Mouse (Mus musculus) kidney, adult 11 months (tissue): Measurements from ENCODE around the gene Gm49318.
A peak's percentile ranks its signal among the peaks of the same experiment; 100 is the strongest.

Source experiments
- DNase-seq: peaks from one replicate; pipeline ENCODE4 v3.0.0; 2022

Gene Gm49318

DNA sequence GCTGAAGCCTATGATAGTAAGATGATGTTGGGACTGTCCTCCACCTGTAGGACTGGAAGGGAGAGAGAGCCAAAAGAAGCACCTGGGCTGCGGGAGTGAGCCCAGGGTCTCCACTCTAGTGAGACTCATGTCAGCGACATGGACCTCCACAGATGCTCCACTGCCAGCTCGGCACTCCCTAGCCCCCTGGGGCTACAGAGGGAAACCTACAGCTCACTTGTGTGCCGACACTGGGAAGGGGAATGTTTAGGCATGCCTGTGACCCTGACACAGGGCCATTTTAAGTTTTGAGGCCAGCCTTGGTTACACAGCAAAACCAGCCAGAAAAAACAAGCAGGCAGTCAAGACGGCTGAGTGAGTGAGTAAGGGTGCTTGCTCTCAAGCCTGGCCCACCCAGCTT is 3.9 kb downstream of the Gm49318 start:
- DNase-seq = no peak

DNA sequence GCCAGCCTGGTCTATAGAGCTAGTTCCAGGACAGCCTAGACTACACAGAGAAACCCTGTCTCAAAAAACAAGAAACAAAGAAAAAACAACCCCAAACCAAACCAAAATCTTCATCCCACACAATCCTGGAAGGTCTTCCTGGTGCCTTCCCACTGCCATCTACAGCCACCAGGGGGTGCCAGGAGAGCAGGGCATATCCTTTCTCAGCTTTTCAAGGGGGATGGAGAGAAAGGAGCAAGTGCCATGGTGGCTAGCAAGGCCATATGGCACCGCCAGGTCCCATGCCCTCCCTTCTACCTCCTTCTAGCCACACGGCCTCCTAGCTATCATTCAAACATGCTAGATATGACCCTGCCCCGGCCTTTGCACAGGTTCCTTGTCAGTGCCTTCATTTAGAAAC is 4.6 kb downstream of the Gm49318 start:
- DNase-seq = no peak

- DNase-seq = no peak
Observed at GRCm38 (mm10) chr9:22065642-22066041, 5.4 kb downstream of the Gm49318 start.

DNA sequence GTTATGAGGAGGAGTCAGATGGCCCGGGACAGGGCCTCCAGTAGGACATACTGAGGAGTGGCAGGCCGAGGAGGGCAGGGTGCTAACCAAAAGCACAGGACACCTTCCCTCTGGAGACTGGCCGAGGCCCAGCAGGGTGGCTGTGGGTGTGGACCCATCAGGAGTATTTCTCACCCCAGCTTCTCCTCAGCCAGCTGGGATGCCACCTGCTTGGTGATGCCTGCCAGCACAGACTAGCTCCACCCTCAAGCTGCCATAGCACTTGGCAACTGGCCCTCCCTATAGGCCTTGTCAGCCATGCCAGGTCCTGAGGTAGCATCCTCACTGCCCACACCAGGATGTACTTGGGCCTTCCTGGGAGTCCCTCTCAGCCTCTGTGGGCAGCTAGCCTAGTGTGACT is 6.7 kb downstream of the Gm49318 start:
- DNase-seq = no peak

DNA sequence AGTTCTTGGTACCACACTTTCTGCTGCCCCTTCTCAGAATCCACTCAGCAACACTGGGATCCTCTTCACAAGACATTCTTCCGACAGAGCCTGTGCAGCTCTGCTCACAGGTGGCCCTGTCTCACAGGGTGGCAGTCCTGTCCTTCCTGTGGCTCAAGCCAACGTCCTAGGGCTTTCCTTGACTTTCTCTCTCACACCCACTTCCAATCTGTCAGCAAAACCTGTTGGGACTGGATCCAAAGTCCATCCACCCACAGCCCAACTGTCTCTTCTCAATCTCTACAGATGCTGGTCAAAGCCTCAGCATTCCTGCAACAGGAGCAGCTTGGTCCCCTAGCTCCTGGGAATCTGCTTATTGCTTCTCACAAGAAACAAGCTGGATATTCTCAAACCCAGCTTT is 9.7 kb downstream of the Gm49318 start:
- no peak for DNase-seq

DNA sequence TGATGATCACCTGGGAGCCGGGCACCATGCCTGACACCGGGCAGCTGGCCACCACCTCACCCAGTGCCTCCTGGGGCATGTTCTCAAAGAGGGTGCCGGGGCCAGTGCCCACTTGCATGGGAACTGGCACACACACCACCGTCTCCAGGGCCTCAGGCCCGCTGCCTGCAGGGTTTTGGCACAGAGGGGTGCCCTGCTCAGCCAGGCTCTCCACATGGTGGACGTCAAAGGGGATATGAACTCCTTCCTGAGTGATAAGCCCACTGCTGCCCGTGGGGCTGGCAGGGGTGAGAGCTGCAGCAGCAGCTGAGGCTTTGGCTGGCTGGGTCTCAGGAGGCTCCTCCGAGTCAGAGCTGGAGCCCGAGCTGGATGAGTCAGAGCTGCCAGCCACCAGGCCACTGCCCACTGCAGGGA is 13.0 kb downstream of the Gm49318 start:
- no peak for DNase-seq

- DNase-seq = no peak
Observed at GRCm38 (mm10) chr9:22057031-22057517, 14.0 kb downstream of the Gm49318 start.

DNA sequence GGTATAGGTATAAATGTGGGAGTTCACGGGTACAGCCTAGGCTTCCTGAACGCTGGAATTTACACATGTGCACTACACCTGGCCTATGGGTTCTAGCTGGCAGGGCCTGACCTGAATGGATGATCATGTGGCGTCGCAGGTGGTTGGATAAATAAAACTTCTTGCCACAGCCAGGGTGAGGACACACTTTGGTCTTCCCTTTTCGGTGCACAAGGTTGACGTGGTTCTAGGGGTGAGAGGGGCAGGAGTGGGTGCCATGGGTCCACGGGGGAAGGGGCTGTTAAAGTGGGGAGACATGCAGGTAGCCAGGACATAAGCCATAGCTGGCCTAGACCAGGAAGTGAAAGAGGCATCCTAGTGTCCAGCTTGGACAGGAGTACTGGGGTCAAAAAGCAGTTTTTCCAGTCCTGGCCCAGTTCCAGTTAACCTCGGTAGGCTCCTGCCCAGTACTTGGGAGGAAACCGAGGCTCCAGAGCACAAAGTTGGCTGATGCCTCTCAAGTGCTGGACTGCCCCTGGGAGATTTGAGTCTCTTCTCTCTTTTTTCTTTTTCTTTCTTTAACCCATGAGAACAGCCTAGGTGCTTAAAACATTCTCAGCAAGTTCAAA is 14.7 kb downstream of the Gm49318 start:
- DNase-seq = peak; percentile 45

DNA sequence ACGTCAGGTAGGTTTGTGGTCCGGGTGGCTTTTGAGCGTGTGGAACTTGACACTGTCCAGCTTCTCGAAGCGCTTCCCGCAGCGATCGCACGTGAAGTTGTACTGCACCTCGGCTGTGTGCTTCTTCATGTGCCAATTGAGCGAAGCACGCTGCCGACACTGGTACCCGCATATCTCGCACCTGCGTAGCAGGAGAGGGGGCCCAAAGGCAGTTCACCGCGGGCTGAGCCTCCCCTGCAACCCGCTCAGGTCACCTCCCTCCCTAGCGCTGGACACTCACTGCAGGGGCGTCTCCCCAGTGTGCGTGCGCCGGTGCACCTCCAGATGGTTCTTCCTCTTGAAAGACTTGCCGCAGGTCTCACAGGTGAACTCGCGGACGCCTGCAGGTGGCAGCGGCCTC is 15.3 kb downstream of the Gm49318 start:
- DNase-seq = no peak

GRCm38 (mm10) chr9:22054411-22055076 is 16.5 kb downstream of the Gm49318 start:
- peak; percentile 82 for DNase-seq

DNA sequence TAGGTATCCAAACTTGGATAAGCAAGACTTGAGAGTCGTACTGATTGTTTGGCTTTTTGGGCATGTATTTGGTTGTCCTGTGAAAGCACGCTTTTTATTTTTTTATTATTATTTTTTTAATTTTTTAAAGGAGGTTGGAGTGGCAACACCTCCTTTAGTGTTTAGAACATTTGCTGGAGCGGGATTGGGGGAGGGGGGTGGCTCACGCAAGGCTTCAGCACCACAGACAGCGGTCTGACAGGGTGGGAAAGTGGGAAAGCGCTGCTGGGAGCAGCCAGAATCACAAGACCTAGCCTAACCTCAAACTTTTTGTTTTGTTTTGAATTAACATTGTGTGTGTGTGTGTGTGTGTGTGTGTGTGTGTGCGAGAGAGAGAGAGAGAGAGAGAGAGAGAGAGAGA is 17.4 kb downstream of the Gm49318 start:
- no peak for DNase-seq

GRCm38 (mm10) chr9:22051958-22052254 is 19.2 kb downstream of the Gm49318 start, which contains the start of gene Elavl3:
Gene Elavl3 (minus strand): TSS chr9:22052023.
- DNase-seq = no peak

- DNase-seq = no peak
Observed at GRCm38 (mm10) chr9:22051161-22051957, 19.7 kb downstream of the Gm49318 start.

DNA sequence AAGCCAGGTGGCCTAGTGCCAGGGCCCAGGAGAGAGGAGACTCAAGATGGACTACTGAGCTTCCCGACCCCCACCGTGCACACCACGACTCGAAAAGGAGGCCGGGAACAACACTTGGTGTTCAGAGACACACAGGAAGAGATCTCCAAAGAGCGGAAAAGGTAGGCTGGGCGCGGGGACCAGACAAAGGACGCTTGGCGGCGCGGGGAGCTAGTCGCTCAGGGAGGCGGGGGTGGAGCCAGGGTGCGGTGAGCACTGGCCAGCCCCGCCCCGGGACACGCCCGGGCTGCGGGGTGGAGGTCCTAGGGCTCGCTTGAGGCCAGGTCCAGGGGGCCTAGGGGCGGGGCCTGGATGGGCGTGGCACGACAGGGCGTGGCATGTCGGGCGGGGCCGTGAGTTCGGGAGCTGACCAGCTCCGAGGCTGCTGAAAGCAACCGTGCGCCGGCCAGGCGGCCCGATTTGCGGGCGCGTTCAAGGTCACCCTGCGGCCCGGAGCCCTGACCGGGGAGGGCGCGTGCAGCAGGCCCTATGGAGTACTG is 20.6 kb downstream of the Gm49318 start:
- DNase-seq = peak; percentile 62

DNA sequence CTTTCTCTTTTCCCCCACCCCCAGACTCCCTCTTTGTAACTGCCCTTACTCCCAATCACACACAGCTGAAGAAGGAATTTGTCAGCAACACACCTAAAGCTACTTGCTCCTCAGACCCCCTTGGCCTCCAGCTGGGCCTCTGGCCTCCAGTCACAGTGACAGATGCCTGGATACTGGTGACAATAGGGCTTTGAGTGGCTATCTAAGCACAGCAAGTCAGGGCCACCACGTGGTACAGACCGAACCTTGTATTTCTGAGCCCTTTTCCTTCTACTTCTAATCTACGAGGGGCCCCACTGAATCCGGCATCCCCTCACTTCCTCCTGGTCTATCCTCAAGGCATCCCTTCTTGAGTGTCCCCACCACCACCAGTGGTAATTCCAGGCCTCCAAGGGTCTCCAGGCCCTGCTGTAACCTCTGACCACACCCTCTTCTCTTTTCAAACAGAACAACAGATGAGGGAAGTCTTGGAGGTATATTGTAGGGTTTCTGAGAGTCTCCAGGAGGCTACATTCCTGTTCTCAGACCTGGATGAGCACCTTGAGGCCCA is 21.3 kb downstream of the Gm49318 start:
- no peak for DNase-seq

DNA sequence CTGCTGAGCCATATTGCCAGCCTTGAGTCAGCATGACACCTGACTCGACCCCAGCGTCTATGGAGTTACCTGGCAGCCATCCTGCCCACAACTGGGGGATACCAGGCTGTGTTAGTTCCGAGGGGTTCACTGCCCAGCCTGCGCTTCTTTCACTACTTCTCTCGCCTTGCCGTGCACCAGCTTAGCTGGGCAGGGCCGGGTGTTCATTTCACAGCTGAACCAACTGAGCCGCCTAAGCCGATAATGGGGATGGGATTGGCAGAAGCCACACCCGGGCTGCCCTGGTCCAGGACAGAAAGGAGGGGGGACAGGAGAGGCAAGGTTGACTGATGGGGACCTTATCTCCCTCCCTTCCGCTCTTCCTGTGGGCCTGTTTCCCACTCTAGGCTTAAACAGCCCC is 21.7 kb downstream of the Gm49318 start:
- DNase-seq = no peak

DNA sequence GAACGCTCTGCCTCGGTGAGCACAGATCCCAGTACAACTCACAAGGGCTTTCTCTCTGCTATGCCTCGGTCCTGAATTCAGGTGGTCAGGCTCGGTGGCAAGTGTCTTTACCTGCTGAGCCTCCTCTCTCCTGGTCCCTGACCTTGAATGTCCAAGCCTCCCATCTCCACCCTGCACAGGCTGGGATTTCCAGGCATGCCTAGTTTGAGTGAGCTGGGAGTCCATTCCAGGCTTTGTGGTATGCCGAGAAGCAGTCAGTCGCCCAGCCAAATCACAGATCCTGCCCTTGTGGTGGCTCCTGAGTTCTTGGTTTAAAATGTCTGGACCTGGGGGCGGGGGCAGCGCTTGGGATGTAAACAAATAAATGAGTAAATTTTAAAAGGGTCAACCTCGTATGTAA is 23.7 kb downstream of the Gm49318 start:
- DNase-seq = no peak

- DNase-seq = no peak
Observed at GRCm38 (mm10) chr9:22041832-22042231, 29.2 kb downstream of the Gm49318 start.

DNA sequence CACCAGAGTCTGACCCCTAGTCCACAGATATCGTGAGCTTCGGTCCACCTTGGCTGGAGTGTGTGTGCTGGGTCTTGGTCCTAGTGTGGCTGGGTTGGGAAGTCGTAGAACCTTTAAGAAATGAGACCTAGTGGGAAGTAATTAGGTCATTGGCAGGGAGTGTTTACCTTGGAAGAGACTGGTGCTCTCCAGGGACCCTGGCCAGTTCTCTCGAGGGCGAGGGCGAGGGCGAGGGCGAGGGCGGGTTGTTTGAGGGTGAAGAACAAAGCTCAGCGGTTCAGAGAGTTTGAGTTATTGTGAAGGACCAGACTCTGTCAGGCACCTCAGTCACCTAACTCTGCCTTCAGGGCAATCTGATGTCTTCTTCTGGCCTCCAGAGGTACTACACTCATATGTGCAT is 33.2 kb downstream of the Gm49318 start:
- no peak for DNase-seq

GRCm38 (mm10) chr9:22035300-22036044 is 35.6 kb downstream of the Gm49318 start:
- no peak for DNase-seq

GRCm38 (mm10) chr9:22030386-22030785 is 40.7 kb downstream of the Gm49318 start:
- DNase-seq = no peak

- DNase-seq = no peak
Observed at GRCm38 (mm10) chr9:22028467-22028866, 42.6 kb downstream of the Gm49318 start.

- no peak for DNase-seq
Observed at GRCm38 (mm10) chr9:22024592-22024991, 46.5 kb downstream of the Gm49318 start.
